Mouse (Mus musculus) CH12.LX (cell line): Measurements from ENCODE around the gene Pde1c. TPM values are rescaled to one million over a fixed set of nuclear protein-coding genes. Genes with fewer than 3 reads are reported as not detected.

Experiments
- DNase-seq: peaks from one replicate; pipeline ENCODE4 v3.0.0-alpha.2; 2013; ENCODE audit errors: extremely low read depth
- H3K27ac ChIP-seq: 2 replicates; pipeline ENCODE4 v1.5.1; 2012; ENCODE audit warnings: low read depth, mild to moderate bottlenecking, control low read depth, moderate library complexity; ENCODE audit not compliant: insufficient read depth
- H3K27me3 ChIP-seq: replicated peaks from 2 replicates; pipeline ENCODE3; 2012; ENCODE audit warnings: inconsistent platforms
- H3K36me3 ChIP-seq, 2 experiments: replicated peaks in 1 of 2; 2 replicates each; pipeline versions ENCODE3 to v1.6.1; 2012; ENCODE audit warnings: inconsistent platforms in 1 of 2, low read length in 1 of 2, mild to moderate bottlenecking in 1 of 2, mixed read lengths in 1 of 2, moderate library complexity in 1 of 2; ENCODE audit not compliant: control insufficient read depth in 1 of 2, insufficient read depth in 1 of 2
- H3K4me1 ChIP-seq, 2 experiments: 2 replicates each; pipeline ENCODE4 v1.6.1; 2012; ENCODE audit warnings: inconsistent platforms in 1 of 2, moderate library complexity in 1 of 2; ENCODE audit not compliant: insufficient read depth in 2 of 2, control insufficient read depth in 1 of 2
- H3K4me2 ChIP-seq: 2 replicates; pipeline ENCODE4 v1.6.1; 2012; ENCODE audit warnings: low read depth, mild to moderate bottlenecking, control low read depth; ENCODE audit not compliant: poor library complexity, insufficient read depth, severe bottlenecking
- H3K4me3 ChIP-seq, 3 experiments: fragments of 150-350 bp in 1 of 3; sonication (generic) in 1 of 3; replicated peaks in 1 of 3; 2 replicates each; pipeline versions ENCODE3 to v1.5.1; 2011 to 2012; ENCODE audit warnings: low read depth in 2 of 3, low read length in 2 of 3, mild to moderate bottlenecking in 2 of 3, moderate library complexity in 2 of 3, control low read depth in 1 of 3, improper control_type of control experiment in 1 of 3, inconsistent platforms in 1 of 3, mixed read lengths in 1 of 3; ENCODE audit not compliant: poor library complexity in 1 of 3
- H3K79me2 ChIP-seq: replicated peaks from 2 replicates; pipeline ENCODE4 v1.6.1; 2012; ENCODE audit warnings: mild to moderate bottlenecking, moderate library complexity; ENCODE audit not compliant: control insufficient read depth, poor library complexity, insufficient read depth, severe bottlenecking; ENCODE audit errors: extremely low read depth
- H3K9ac ChIP-seq: 2 replicates; pipeline ENCODE4 v1.6.1; 2012; ENCODE audit warnings: low read depth, mild to moderate bottlenecking, control low read depth, moderate library complexity; ENCODE audit not compliant: insufficient read depth
- H3K9me3 ChIP-seq: replicated peaks from 2 replicates; pipeline ENCODE3; 2012; ENCODE audit warnings: low read length, inconsistent platforms, mixed read lengths
- CHD1 ChIP-seq: IDR thresholded peaks from 2 replicates; pipeline ENCODE4 v1.6.1; 2012; ENCODE audit warnings: low read depth, low read length, improper control_type of control experiment, inconsistent platforms
- EP300 ChIP-seq: IDR thresholded peaks from 2 replicates; pipeline ENCODE4 v1.6.1; 2011; ENCODE audit warnings: low read length, improper control_type of control experiment
- GABPA ChIP-seq: IDR thresholded peaks from 2 replicates; pipeline ENCODE4 v1.6.1; 2012; ENCODE audit warnings: low read depth, low read length, improper control_type of control experiment, inconsistent platforms; ENCODE audit not compliant: insufficient replicate concordance
- HCFC1 ChIP-seq: IDR thresholded peaks from 2 replicates; pipeline ENCODE4 v1.6.1; 2012; ENCODE audit warnings: low read depth, mild to moderate bottlenecking, inconsistent platforms, low read length, improper control_type of control experiment
- IRF4 ChIP-seq: IDR thresholded peaks from 2 replicates; pipeline ENCODE4 v1.6.1; 2014; ENCODE audit warnings: low read depth, mild to moderate bottlenecking, inconsistent platforms, low read length, improper control_type of control experiment
- JUND ChIP-seq: conservative IDR thresholded peaks from 2 replicates; pipeline ENCODE4 v1.6.1; 2011; ENCODE audit warnings: low read depth, low read length, improper control_type of control experiment
- KAT2A ChIP-seq: IDR thresholded peaks from 2 replicates; pipeline ENCODE4 v1.6.1; 2012; ENCODE audit warnings: low read length, improper control_type of control experiment, inconsistent platforms; ENCODE audit not compliant: insufficient replicate concordance
- MAZ ChIP-seq: IDR thresholded peaks from 2 replicates; pipeline ENCODE4 v1.6.1; 2012; ENCODE audit warnings: low read depth, mild to moderate bottlenecking, inconsistent platforms, low read length, improper control_type of control experiment, moderate library complexity
- NELFE ChIP-seq: IDR thresholded peaks from 2 replicates; pipeline ENCODE4 v1.6.1; 2011; ENCODE audit warnings: low read depth, low read length, improper control_type of control experiment
- POLR2A ChIP-seq: IDR thresholded peaks from 2 replicates; pipeline ENCODE4 v1.6.1; 2011; ENCODE audit warnings: low read depth, mild to moderate bottlenecking, improper control_type of control experiment, low read length
- RAD21 ChIP-seq: IDR thresholded peaks from 2 replicates; pipeline ENCODE4 v1.6.1; 2011; ENCODE audit warnings: low read depth, mild to moderate bottlenecking, low read length, improper control_type of control experiment, moderate library complexity
- RCOR1 ChIP-seq: conservative IDR thresholded peaks from 2 replicates; pipeline ENCODE4 v1.6.1; 2012; ENCODE audit warnings: low read depth, mild to moderate bottlenecking, inconsistent platforms, low read length, improper control_type of control experiment
- TCF12 ChIP-seq: IDR thresholded peaks from 2 replicates; pipeline ENCODE4 v1.6.1; 2014; ENCODE audit warnings: low read depth, mild to moderate bottlenecking, inconsistent platforms, low read length, improper control_type of control experiment
- UBTF ChIP-seq: IDR thresholded peaks from 2 replicates; pipeline ENCODE4 v1.6.1; 2012; ENCODE audit warnings: low read depth, mild to moderate bottlenecking, inconsistent platforms, low read length, improper control_type of control experiment, moderate library complexity
- USF2 ChIP-seq: conservative IDR thresholded peaks from 2 replicates; pipeline ENCODE4 v1.6.1; 2011; ENCODE audit warnings: low read depth, low read length, improper control_type of control experiment
- ZKSCAN1 ChIP-seq: IDR thresholded peaks from 2 replicates; pipeline ENCODE4 v1.6.1; 2012; ENCODE audit warnings: low read depth, inconsistent platforms, low read length, improper control_type of control experiment, borderline replicate concordance
- ZNF384 ChIP-seq: IDR thresholded peaks from 2 replicates; pipeline ENCODE4 v1.6.1; 2012; ENCODE audit warnings: low read depth, low read length, improper control_type of control experiment, inconsistent platforms
- dilution Hi-C: fragments of 300-500 bp; cut with MboI; formaldehyde crosslinking; loops from 2 replicates; pipeline ENCODE4 v1.14.3; 2020; ENCODE audit warnings: low sequenced_read_pairs; ENCODE audit not compliant: extremely low pct_unique_long_range_greater_than_20kb, extremely low pct_ligation_motif_present
- in situ Hi-C: fragments of 300-500 bp; cut with MboI; formaldehyde crosslinking; loops from 3 replicates; pipeline ENCODE4 v1.14.3; 2019; ENCODE audit warnings: low sequenced_read_pairs, low pct_ligation_motif_present, low pct_unique_long_range_greater_than_20kb, mixed read lengths
- polyA plus RNA-seq: library from polyadenylated mRNA; unstranded; fragments of >175 nt; gene quantifications from 2 replicates; pipeline ENCODE4 v1.2.1, GENCODE M21; 2012; ENCODE audit warnings: low read depth; ENCODE audit not compliant: insufficient read length
- total RNA-seq, 2 experiments: library from RNA; depleted of rRNA; stranded (reverse); fragments of 300-350 nt in 1 of 2; fragments of >200 nt in 1 of 2; gene quantifications; 2 replicates each; pipeline ENCODE4 v1.2.3; 2012 to 2014

Gene Pde1c
- total and polyA plus RNA-seq, 3 experiments: 2.3 to 3.8 (median 2.4) TPM

DNA sequence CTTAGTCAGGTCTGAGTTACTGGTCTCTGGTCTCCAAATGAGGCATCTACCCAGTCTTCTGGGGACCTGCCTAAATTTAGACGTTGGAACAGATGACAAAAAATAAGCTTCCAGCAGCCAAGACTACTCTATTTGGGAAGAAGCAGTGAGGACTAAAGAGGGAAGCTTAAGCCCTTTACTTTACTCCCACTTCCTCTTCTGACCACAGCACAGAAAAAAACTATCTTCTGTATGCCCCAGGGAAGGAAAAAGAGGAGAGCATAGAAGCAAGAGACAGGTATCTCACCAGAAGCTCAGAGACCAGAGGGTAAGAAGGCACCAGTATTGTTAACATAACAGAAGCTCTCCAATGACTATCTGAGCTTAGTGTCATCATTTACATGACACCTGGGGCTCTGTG, 410.7 kb downstream of the Pde1c start:
- in situ Hi-C loops (no loop called here), dilution Hi-C loops (no loop called here)
- no peak overlapping the region for H3K4me3 ChIP-seq

DNA sequence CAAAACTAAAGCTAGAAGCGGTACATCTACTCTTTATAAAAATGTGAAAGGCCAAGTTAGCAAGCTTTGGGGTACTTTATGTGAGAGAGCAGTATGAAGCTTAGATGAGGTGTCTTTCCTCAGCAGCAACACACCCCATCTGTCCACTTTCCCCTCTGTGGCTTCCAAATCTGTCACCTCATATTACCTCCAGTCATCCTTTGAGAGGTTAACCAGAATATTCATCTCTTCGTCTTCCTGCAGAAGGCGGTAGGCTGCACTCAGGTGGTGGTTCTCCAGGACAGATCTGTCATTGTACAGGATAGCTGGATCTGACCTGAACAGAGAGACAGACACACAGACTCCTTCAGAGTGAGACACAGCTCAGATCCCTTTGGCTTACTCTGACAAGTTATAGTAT, 412.1 kb downstream of the Pde1c start:
- no peaks in the 10 kb centered on the region for H3K79me2 ChIP-seq
- DNase-seq: no peak
- no peak overlapping the region for H3K4me2 ChIP-seq
- no peaks in the 10 kb centered on the region for H3K27me3 ChIP-seq
- no peak overlapping the region for H3K9ac ChIP-seq
- peaks cover 0 to 11% of the 10 kb centered on the region in 2 experiments; a peak in 2 of 4 replicates for H3K4me1 ChIP-seq
- H3K36me3 ChIP-seq: no peaks in the 10 kb centered on the region
- peaks cover 2% of the 10 kb centered on the region for H3K9me3 ChIP-seq
- no peak overlapping the region for H3K27ac ChIP-seq
- no peak for TF ChIP-seq TCF12
- H3K4me3 ChIP-seq: no peak overlapping the region
- dilution Hi-C loops (no loop called here), in situ Hi-C loops (no loop called here)

More for the DNA sequence above, 410.7 kb downstream of the Pde1c start:
- H3K4me1 ChIP-seq: peaks cover 0 to 11% of the 10 kb centered on the region in 2 experiments; a peak in 2 of 4 replicates
- TF ChIP-seq NELFE: no peak
- peak; percentile 12; the same call in 1 of the 2 replicates for TF ChIP-seq IRF4
- peak; percentile 60 for TF ChIP-seq ZNF384
- TF ChIP-seq, all 38 proteins: peak for 2
- H3K27ac ChIP-seq: no peak overlapping the region
- H3K36me3 ChIP-seq: no peaks in the 10 kb centered on the region
- H3K9ac ChIP-seq: no peak overlapping the region
- no peaks in the 10 kb centered on the region for H3K79me2 ChIP-seq
- DNase-seq: no peak
- no peak overlapping the region for H3K4me2 ChIP-seq
- H3K9me3 ChIP-seq: peaks cover 2% of the 10 kb centered on the region
- no peaks in the 10 kb centered on the region for H3K27me3 ChIP-seq

DNA sequence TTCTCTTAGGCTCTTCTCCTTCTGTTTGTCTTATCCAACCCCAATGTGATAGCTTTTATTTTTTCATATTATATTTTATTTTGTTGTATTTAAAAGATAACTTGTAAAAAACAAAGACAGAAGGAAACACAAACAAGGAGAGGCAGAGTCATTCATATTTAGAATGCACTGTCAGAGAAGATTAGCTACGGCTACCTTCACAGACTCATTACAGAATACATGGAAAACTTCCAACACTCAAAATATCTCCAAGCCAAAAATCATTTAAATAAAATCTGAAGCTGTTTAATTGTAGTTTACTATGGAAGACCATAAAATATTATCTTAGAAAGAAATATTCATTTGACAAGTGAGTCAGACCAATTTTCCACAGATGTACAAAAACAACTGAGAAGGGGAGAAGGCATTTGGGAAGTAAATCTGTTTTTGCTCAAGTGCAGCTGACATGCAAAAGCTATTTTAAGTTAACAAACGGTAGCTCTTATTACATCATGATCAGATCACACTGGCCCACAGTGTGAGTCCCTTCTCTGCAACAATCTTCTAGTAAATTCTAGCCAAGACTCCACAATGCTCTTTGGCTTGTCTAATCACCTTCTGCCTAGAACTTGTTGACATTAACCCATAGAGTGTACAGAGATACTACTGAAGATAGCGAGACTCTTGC, 438.3 kb downstream of the Pde1c start:
- in situ Hi-C loops (no loop called here), dilution Hi-C loops (no loop called here)
- H3K27me3 ChIP-seq: no peaks in the 10 kb centered on the region
- no peaks in the 10 kb centered on the region for H3K4me1 ChIP-seq
- H3K9me3 ChIP-seq: no peaks in the 10 kb centered on the region
- H3K79me2 ChIP-seq: no peaks in the 10 kb centered on the region
- no peak overlapping the region for H3K4me3 ChIP-seq
- no peak overlapping the region for H3K4me2 ChIP-seq
- no peak for DNase-seq
- H3K27ac ChIP-seq: no peak overlapping the region
- H3K9ac ChIP-seq: no peak overlapping the region
- peaks cover 0 to 3% of the 10 kb centered on the region in 2 experiments for H3K36me3 ChIP-seq
- TF ChIP-seq IRF4: no peak
- TF ChIP-seq RAD21: no peak
- TF ChIP-seq EP300: no peak
- no peak for TF ChIP-seq CHD1
- no peak for TF ChIP-seq MAZ
- TF ChIP-seq RCOR1: no peak
- TF ChIP-seq KAT2A: no peak
- no peak for TF ChIP-seq UBTF
- no peak for TF ChIP-seq POLR2A
- no peak for TF ChIP-seq HCFC1
- no peak for TF ChIP-seq GABPA
- TF ChIP-seq USF2: no peak
- TF ChIP-seq JUND: no peak
- no peak for TF ChIP-seq ZKSCAN1
